Mouse (Mus musculus): Measurements from ENCODE around the gene Tmem163.

DNA sequence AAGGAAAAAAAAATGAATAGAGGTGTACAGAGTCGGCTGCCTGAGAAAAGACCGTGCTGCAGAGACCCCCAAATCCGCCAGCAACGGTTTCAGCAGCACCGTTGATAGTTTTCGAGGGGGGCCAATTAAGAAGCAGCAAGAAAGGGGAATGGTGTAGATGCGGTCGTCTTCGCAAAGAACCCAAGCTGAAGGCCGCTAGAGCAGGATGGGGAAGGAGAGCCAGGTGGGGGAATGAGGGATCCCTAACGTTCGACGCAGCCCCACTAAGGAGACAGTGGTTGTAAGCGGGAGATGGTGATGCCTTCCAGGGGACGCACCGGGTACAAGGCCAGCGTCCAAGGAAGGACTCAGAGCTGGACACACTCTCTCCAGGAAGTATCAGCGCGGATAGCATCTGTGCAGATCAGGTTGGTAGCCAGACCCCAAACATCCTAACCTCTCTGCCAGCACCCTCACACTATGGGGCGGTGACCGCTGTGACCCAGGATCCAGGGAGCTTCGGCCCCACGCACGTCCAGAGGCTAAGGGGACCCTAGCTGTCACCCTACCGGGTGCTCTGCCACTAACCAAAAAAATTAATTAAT lies 2.7 kb downstream of the Tmem163 start:
- no peak for TF ChIP-seq CTCF (IDR thresholded peaks at IDR 0.05; ENCODE audit: extremely low read depth, insufficient read depth, low read length)
- no peak for TF ChIP-seq POLR2A (IDR thresholded peaks at IDR 0.05; ENCODE audit: extremely low read depth, insufficient read depth, low read length)
